Mouse (Mus musculus): ENCODE measurements around the gene Coro1b. TPM values are rescaled to one million over a fixed set of nuclear protein-coding genes. Genes with fewer than 3 reads are reported as not detected.

The Coro1b gene
- total and polyA plus RNA-seq, 3 experiments: 43.9 to 95.0 (median 45.1) TPM

DNA sequence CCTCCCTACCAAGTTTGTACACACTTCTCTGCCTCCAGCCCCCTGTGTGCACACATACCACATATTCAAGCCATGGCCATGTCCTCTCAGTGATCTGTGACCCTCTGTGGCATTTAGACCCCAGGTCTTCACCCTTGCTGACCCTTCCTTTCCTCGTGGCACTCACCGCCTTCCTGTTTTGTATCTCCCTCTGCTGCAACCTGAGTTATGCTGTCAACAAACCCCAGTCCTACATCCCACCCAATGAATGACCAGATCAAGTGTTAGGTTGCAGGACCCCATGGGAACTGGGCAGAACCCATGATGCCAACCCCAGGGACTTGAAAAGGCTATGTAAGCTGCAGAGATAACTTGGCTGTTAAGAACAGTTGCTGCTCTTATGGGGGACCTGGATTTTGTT is 46.4 kb upstream of the Coro1b start:
- no peak for DNase-seq
- TF ChIP-seq POLR2A (IDR thresholded peaks at IDR 0.05; ENCODE audit: insufficient read depth, low read depth, low read length): no peak
- no peak for TF ChIP-seq CTCF (IDR thresholded peaks at IDR 0.05)
- TF ChIP-seq EP300 (IDR thresholded peaks at IDR 0.05; ENCODE audit: insufficient read depth, low read depth, low read length): no peak
- H3K4me3 ChIP-seq: no peak overlapping the region
- H3K9ac ChIP-seq (ENCODE audit: low read depth, low read length): no peak overlapping the region
- intact Hi-C loops (cut with DNase I): no loop called here
- 86% methylated on average over 2 of the region's 2 CpGs for WGBS
- no peaks in the 10 kb centered on the region for H3K36me3 ChIP-seq (ENCODE audit: control insufficient read depth, insufficient read depth, low read length)
- no peak overlapping the region for H3K27ac ChIP-seq
- H3K4me1 ChIP-seq (ENCODE audit: control insufficient read depth, insufficient read depth, low read length): peaks cover 6% of the 10 kb centered on the region
- H3K27me3 ChIP-seq (ENCODE audit: control insufficient read depth, insufficient read depth, low read length): no peaks in the 10 kb centered on the region
- H3K79me2 ChIP-seq (replicated peaks; ENCODE audit: control insufficient read depth, insufficient read depth, low read length): no peaks in the 10 kb centered on the region

DNA sequence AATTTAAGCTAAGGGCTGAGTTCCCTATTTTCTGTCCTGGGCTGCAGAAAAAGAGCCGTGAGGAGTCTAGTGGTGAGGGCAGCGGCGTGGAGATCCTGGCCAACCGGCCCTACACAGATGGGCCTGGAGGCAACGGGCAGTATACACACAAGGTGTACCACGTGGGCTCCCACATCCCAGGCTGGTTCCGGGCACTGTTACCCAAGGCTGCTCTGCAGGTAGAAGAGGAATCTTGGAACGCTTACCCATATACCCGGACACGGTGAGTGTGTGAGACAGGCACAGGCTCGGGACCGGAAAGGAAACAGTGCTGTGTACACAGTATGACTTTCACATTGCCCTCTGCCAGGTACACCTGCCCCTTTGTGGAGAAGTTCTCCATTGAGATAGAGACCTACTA is 45.8 kb upstream of the Coro1b start:
- intact Hi-C loops (cut with DNase I): no loop called here
- Histone ChIP-seq H3K79me2 (replicated peaks; ENCODE audit: control insufficient read depth, insufficient read depth, low read length) (no peaks in the 10 kb centered on the region), H3K27me3 (ENCODE audit: control insufficient read depth, insufficient read depth, low read length) (no peaks in the 10 kb centered on the region), H3K27ac (no peak overlapping the region), H3K9ac (ENCODE audit: low read depth, low read length) (no peak overlapping the region), H3K4me1 (ENCODE audit: control insufficient read depth, insufficient read depth, low read length) (peaks cover 5% of the 10 kb centered on the region), H3K4me3 (no peak overlapping the region), H3K36me3 (ENCODE audit: control insufficient read depth, insufficient read depth, low read length) (no peaks in the 10 kb centered on the region)
- DNase-seq: no peak
- TF ChIP-seq EP300 (IDR thresholded peaks at IDR 0.05; ENCODE audit: insufficient read depth, low read depth, low read length): no peak
- no peak for TF ChIP-seq CTCF (IDR thresholded peaks at IDR 0.05)
- no peak for TF ChIP-seq POLR2A (IDR thresholded peaks at IDR 0.05; ENCODE audit: insufficient read depth, low read depth, low read length)
- 95% methylated on average over 12 of the region's 12 CpGs for WGBS

DNA sequence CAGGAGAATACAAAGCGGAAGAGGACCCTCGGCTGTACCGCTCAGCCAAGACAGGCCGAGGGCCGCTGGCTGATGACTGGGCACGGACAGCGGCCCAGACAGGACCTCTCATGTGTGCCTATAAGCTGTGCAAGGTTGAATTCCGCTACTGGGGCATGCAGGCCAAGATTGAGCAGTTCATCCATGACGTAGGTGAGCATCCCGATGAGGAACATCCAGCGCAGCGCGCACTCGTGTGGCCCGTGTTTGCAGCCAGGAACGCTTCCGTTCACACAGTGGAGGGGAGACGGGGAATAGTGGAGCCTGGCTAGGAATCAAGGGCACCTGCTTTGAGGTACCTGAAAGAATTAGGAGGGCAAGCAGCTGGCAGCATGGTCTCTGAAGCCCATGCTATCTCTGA is 45.1 kb upstream of the Coro1b start:
- intact Hi-C loops (cut with DNase I): no loop called here
- Histone ChIP-seq H3K4me3 (no peak overlapping the region), H3K27me3 (ENCODE audit: control insufficient read depth, insufficient read depth, low read length) (no peaks in the 10 kb centered on the region), H3K27ac (no peak overlapping the region), H3K9ac (ENCODE audit: low read depth, low read length) (no peak overlapping the region), H3K36me3 (ENCODE audit: control insufficient read depth, insufficient read depth, low read length) (no peaks in the 10 kb centered on the region), H3K79me2 (replicated peaks; ENCODE audit: control insufficient read depth, insufficient read depth, low read length) (no peaks in the 10 kb centered on the region), H3K4me1 (ENCODE audit: control insufficient read depth, insufficient read depth, low read length) (peaks cover 1% of the 10 kb centered on the region)
- DNase-seq: no peak
- WGBS: 92% methylated on average over 18 of the region's 18 CpGs
- TF ChIP-seq CTCF (IDR thresholded peaks at IDR 0.05) (no peak), POLR2A (IDR thresholded peaks at IDR 0.05; ENCODE audit: insufficient read depth, low read depth, low read length) (no peak), EP300 (IDR thresholded peaks at IDR 0.05; ENCODE audit: insufficient read depth, low read depth, low read length) (no peak)

DNA sequence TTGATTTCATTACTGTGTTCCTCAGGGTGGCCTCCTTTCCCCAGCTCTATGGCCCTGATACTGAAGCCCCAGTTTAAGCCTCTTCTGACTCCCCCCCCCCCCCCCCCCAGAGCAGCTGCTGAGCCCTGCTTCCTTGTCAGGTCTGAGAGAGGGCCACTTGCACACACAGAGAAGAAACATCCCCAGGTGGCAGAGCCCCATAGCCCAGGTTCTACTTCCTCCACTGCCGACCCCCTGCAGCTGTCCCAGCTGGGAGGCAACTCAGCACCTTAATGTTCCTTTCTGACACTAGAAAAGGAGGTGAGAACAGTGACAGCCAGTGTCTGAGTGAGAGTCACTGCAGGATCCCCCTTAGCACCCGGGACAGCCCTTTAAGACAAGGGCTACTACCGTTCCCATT is 44.6 kb upstream of the Coro1b start:
- no peaks in the 10 kb centered on the region for H3K36me3 ChIP-seq (ENCODE audit: control insufficient read depth, insufficient read depth, low read length)
- no peak overlapping the region for H3K4me3 ChIP-seq
- DNase-seq: no peak
- H3K79me2 ChIP-seq (replicated peaks; ENCODE audit: control insufficient read depth, insufficient read depth, low read length): no peaks in the 10 kb centered on the region
- peaks cover 1% of the 10 kb centered on the region for H3K4me1 ChIP-seq (ENCODE audit: control insufficient read depth, insufficient read depth, low read length)
- no peak overlapping the region for H3K27ac ChIP-seq
- intact Hi-C loops (cut with DNase I): no loop called here
- no peaks in the 10 kb centered on the region for H3K27me3 ChIP-seq (ENCODE audit: control insufficient read depth, insufficient read depth, low read length)
- no peak overlapping the region for H3K9ac ChIP-seq (ENCODE audit: low read depth, low read length)
- no peak for TF ChIP-seq POLR2A (IDR thresholded peaks at IDR 0.05; ENCODE audit: insufficient read depth, low read depth, low read length)
- no peak for TF ChIP-seq EP300 (IDR thresholded peaks at IDR 0.05; ENCODE audit: insufficient read depth, low read depth, low read length)
- TF ChIP-seq CTCF (IDR thresholded peaks at IDR 0.05): no peak
- WGBS: 52% methylated on average over 3 of the region's 3 CpGs

DNA sequence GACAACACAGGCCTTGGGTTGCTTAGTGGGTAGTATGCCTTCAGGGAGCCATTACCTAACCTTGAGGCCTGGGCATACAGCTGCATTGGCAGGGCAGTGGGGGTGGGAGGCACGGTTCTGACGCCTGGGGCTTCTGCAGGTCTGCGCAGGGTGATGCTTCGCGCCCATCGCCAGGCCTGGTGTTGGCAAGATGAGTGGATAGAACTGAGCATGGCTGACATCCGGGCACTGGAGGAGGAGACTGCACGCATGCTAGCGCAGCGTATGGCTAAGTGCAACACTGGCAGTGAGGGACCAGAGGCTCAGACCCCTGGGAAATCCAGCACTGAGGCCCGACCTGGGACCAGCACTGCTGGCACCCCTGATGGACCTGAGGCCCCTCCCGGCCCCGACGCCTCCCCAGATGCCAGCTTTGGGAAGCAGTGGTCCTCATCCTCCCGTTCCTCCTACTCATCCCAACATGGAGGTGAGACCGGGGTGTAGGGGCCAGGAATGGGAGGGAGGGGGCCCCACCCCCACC is 43.7 kb upstream of the Coro1b start:
- no peak overlapping the region for H3K4me3 ChIP-seq
- H3K9ac ChIP-seq (ENCODE audit: low read depth, low read length): no peak overlapping the region
- DNase-seq: no peak
- H3K27me3 ChIP-seq (ENCODE audit: control insufficient read depth, insufficient read depth, low read length): no peaks in the 10 kb centered on the region
- H3K36me3 ChIP-seq (ENCODE audit: control insufficient read depth, insufficient read depth, low read length): no peaks in the 10 kb centered on the region
- WGBS: 92% methylated on average over 16 of the region's 16 CpGs
- no peaks in the 10 kb centered on the region; the same call in 1 of the 2 replicates for H3K4me1 ChIP-seq (ENCODE audit: control insufficient read depth, insufficient read depth, low read length)
- intact Hi-C loops (cut with DNase I): no loop called here
- no peaks in the 10 kb centered on the region for H3K79me2 ChIP-seq (replicated peaks; ENCODE audit: control insufficient read depth, insufficient read depth, low read length)
- no peak overlapping the region for H3K27ac ChIP-seq
- TF ChIP-seq EP300 (IDR thresholded peaks at IDR 0.05; ENCODE audit: insufficient read depth, low read depth, low read length) (no peak), CTCF (IDR thresholded peaks at IDR 0.05) (no peak), POLR2A (IDR thresholded peaks at IDR 0.05; ENCODE audit: insufficient read depth, low read depth, low read length) (no peak)

DNA sequence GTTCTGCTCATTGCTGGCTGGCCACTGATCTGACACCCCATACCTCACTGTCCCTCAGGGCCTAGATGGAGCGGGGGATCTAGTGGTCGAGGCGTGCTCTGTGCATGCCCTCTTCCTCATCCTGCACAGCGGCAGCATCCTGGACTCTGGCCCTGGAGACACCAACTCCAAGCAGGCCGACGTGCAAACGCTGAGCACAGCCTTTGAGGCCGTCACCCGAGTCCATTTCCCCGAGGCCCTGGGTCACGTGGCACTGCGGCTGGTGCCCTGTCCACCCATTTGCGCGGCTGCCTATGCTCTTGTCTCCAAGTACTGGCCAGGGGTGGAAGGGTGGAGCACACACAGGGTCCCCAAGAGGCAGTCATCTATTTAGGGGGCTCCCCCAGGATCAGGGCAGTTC is 41.8 kb upstream of the Coro1b start:
- H3K36me3 ChIP-seq (ENCODE audit: control insufficient read depth, insufficient read depth, low read length): no peaks in the 10 kb centered on the region
- H3K27ac ChIP-seq: no peak overlapping the region
- no peak for TF ChIP-seq POLR2A (IDR thresholded peaks at IDR 0.05; ENCODE audit: insufficient read depth, low read depth, low read length)
- no peak for TF ChIP-seq EP300 (IDR thresholded peaks at IDR 0.05; ENCODE audit: insufficient read depth, low read depth, low read length)
- no peak for TF ChIP-seq CTCF (IDR thresholded peaks at IDR 0.05)
- H3K4me1 ChIP-seq (ENCODE audit: control insufficient read depth, insufficient read depth, low read length): no peaks in the 10 kb centered on the region
- intact Hi-C loops (cut with DNase I): no loop called here
- whole genome bisulfite sequencing: 90% methylated on average over 14 of the region's 14 CpGs
- no peaks in the 10 kb centered on the region for H3K27me3 ChIP-seq (ENCODE audit: control insufficient read depth, insufficient read depth, low read length)
- no peak for DNase-seq
- H3K4me3 ChIP-seq: no peak overlapping the region
- H3K9ac ChIP-seq (ENCODE audit: low read depth, low read length): no peak overlapping the region
- H3K79me2 ChIP-seq (replicated peaks; ENCODE audit: control insufficient read depth, insufficient read depth, low read length): no peaks in the 10 kb centered on the region

Data from heart, adult 2 months (tissue).